Mouse (Mus musculus) neural tube, embryonic 15.5 days (tissue): Measurements from ENCODE around the gene Mllt10. TPM values are rescaled to one million over a fixed set of nuclear protein-coding genes. Genes with fewer than 3 reads are reported as not detected.

Experiments used
- ATAC-seq: fragments of 200-750 bp; cut with Nextera tagmentation; 2 replicates; pipeline ENCODE4 v1.8.0; 2017; ENCODE audit warnings: mild to moderate bottlenecking, moderate TSS enrichment, moderate library complexity; ENCODE audit not compliant: low FRiP score
- H3K27ac ChIP-seq: fragments of 300-500 bp; sonication (generic); replicated peaks from 2 replicates; pipeline ENCODE4 v1.5.1; 2015; ENCODE audit warnings: mild to moderate bottlenecking, inconsistent platforms
- H3K27me3 ChIP-seq: fragments of 300-500 bp; sonication (generic); replicated peaks from 2 replicates; pipeline ENCODE4 v1.6.1; 2015; ENCODE audit warnings: inconsistent platforms
- H3K36me3 ChIP-seq: fragments of 300-500 bp; sonication (generic); 2 replicates; pipeline ENCODE4 v1.6.1; 2015; ENCODE audit warnings: inconsistent platforms
- H3K4me1 ChIP-seq: fragments of 300-500 bp; sonication (generic); 2 replicates; pipeline ENCODE4 v1.6.1; 2015; ENCODE audit warnings: inconsistent platforms
- H3K4me2 ChIP-seq: fragments of 300-500 bp; sonication (generic); 2 replicates; pipeline ENCODE4 v1.6.1; 2015; ENCODE audit warnings: inconsistent platforms, mild to moderate bottlenecking, moderate library complexity
- H3K4me3 ChIP-seq: fragments of 300-500 bp; sonication (generic); replicated peaks from 2 replicates; pipeline ENCODE4 v1.5.1; 2015; ENCODE audit warnings: mild to moderate bottlenecking, inconsistent platforms
- H3K9ac ChIP-seq: fragments of 300-500 bp; sonication (generic); replicated peaks from 2 replicates; pipeline ENCODE4 v1.6.1; 2015; ENCODE audit warnings: mild to moderate bottlenecking, inconsistent platforms
- H3K9me3 ChIP-seq: fragments of 300-500 bp; sonication (generic); replicated peaks from 2 replicates; pipeline ENCODE4 v1.6.1; 2016; ENCODE audit warnings: inconsistent platforms
- WGBS: fragments of 180-500 bp; shearing (Covaris S2); methylation state at CpG from one replicate; pipeline ENCODE4 v1.1.7; 2015; ENCODE audit warnings: mixed read lengths; 5-methylcytosine and 5-hydroxymethylcytosine counted together
- polyA plus RNA-seq: library from polyadenylated mRNA; unstranded; fragments of >200 nt; fragmentation: Nextera tagmentation; extraction: Ambion mirVana; gene quantifications from 2 replicates; pipeline ENCODE4 v1.2.1, GENCODE M21; 2015

Mllt10 gene
- 46.2 and 57.7 TPM in 2 replicates for polyA plus RNA-seq

DNA sequence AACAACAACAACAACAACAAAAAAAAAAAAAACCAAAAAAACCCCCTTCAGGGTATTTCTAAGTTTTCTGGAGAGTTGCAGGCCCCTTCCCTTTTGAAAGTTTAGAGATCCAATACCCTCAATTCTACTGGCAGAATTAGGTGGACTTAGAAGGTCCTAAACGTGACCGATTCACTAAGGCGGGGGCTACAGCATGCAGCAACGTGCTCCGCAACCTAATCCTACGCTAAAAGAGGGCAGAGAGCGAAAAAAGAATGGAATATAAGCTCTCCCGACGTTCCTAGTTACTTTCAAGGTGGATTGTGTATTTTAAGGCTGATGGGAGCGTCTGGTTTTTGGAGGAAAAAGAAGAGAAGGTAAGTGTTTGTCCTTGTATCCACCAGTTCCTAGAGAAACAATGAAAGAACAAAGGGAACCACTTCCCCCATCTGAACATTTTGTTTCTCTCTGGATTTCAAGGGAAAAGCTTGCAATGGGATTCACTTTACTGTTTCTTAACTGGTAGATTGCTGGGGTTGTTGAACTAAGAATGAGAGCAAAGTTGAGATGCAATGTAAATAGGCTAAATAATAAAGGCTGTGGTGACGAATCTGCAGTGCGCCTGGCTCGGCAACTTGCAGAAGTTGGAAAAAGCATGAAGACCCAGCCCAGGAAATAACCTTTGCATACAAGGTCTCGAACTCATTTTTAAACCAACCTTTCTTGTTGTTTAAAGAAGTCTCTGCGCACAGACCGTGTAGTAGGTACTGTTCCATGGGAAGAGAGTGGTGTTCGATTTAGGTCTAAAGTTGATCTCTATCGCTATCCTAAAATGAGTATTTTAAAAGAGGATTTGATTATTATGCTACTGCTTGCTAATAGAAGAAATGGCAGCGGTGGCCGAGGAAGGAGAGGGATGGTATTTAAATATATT, at the start of gene Mllt10:
TSS of gene Mllt10 (plus strand) at position 222 of the 913 bp plus-strand sequence.
- ATAC-seq, result no peak
- no peaks in the 10 kb centered on the region for H3K27me3 ChIP-seq
- peak within 1 kb of the TSS; percentile 75 for H3K9ac ChIP-seq
- 8% methylated on average over 20 of the region's 20 CpGs for WGBS
- H3K36me3 ChIP-seq, result no peaks in the 10 kb centered on the region
- H3K9me3 ChIP-seq, result no peaks in the 10 kb centered on the region
- H3K4me2 ChIP-seq, result peak within 1 kb of the TSS; percentile 75
- peak within 1 kb of the TSS; percentile 68 for H3K4me3 ChIP-seq
- peak within 1 kb of the TSS; percentile 98 for H3K27ac ChIP-seq
- peaks cover 37% of the 10 kb centered on the region for H3K4me1 ChIP-seq

DNA sequence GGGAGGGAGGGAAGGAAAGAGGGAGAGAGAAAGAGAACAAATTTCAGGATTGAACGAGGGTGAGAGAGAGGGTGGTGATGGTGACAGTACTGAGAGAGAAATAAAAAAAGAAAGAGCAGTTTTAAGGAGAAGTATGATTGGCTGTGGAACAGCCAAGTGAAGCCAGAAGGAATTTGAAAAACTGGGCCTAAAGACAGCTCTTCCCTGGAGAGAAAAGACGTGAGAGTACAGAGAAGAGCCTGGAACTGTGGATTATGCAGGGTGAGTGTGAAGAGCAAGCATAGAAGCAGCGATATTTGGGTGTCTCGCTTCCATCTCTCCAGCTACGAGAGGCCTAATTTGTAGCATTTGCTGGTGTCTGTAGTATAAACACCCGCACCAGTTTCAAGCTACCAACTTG, 43.8 kb upstream of the Mllt10 start:
- H3K27ac ChIP-seq, result no peak overlapping the region
- no peak overlapping the region for H3K4me3 ChIP-seq
- no peaks in the 10 kb centered on the region for H3K36me3 ChIP-seq
- no peaks in the 10 kb centered on the region for H3K27me3 ChIP-seq
- 91% methylated on average over 6 of the region's 6 CpGs for WGBS
- no peaks in the 10 kb centered on the region for H3K4me1 ChIP-seq
- no peaks in the 10 kb centered on the region for H3K9me3 ChIP-seq
- H3K4me2 ChIP-seq, result no peak overlapping the region
- ATAC-seq, result no peak
- no peak overlapping the region for H3K9ac ChIP-seq

DNA sequence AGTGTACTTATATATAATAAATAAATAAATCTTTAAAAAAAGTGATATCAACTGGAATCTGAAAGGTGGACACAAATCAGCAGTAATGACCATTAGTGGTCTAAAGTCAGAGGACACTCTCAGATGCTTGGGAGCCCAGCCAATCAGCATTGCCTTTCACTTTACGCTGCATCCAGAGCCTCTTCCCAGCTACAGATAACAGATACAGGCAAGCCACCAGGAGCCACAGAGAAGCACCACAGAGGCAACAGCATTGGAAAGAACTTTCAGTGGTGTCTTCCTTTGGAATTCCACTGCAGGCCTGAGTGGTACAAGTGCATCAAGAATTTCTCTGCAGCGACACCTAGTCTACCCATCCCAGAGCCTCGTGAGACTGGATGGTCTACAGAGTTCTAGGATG, 42.2 kb upstream of the Mllt10 start:
- Histone ChIP-seq H3K4me1 (no peaks in the 10 kb centered on the region), H3K36me3 (no peaks in the 10 kb centered on the region), H3K9me3 (no peaks in the 10 kb centered on the region), H3K4me2 (no peak overlapping the region), H3K9ac (no peak overlapping the region), H3K4me3 (no peak overlapping the region), H3K27me3 (no peaks in the 10 kb centered on the region), H3K27ac (no peak overlapping the region)
- ATAC-seq, result no peak
- WGBS, result 93% methylated on average over 3 of the region's 3 CpGs

DNA sequence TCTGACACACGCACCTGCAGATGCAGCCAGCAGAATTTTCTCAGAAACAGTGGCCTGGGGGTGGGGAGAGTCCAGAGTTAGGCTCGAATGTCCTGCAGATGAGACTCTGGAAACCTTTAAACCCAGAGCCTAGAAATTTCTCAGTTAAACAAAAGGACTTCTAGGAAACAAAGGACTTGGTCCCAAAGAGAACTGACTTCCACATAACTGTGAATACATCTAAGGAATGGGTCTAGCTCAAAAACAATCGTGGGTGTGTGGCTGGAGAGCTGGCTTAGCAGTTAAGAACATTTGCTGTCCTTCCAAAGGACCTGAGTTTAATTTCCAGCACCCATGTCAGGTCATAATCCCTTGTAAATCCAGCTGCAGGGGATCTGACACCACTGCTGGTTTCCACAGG, 39.5 kb upstream of the Mllt10 start:
- H3K4me1 ChIP-seq, result no peaks in the 10 kb centered on the region
- H3K27me3 ChIP-seq, result no peaks in the 10 kb centered on the region
- H3K27ac ChIP-seq, result no peak overlapping the region
- no peaks in the 10 kb centered on the region for H3K9me3 ChIP-seq
- no peak overlapping the region for H3K4me2 ChIP-seq
- no peak for ATAC-seq
- H3K4me3 ChIP-seq, result no peak overlapping the region
- H3K36me3 ChIP-seq, result no peaks in the 10 kb centered on the region
- no peak overlapping the region for H3K9ac ChIP-seq
- 60% methylated on average over 3 of the region's 3 CpGs for WGBS

DNA sequence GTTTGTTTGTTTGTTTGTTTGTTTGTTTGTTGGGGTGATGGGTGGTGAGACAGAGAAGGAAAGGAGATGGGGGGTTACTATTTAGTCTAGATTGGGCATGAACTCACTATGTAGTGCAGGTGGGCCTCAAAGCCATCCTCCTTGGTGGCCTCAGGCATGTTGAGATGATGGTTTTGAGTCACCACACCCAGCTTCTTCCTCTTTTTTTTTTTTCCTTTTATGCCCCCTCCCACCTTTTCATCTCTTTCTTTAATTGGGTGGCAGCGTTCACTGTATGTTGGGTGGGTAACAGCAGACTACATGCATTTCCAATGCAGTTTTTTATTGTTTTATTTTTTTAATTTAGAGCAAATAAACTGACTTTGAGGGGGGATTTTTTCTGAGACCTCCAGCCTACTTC, 38.4 kb upstream of the Mllt10 start:
- ATAC-seq, result no peak
- WGBS, result 96% methylated on average over 1 of the region's 1 CpGs

DNA sequence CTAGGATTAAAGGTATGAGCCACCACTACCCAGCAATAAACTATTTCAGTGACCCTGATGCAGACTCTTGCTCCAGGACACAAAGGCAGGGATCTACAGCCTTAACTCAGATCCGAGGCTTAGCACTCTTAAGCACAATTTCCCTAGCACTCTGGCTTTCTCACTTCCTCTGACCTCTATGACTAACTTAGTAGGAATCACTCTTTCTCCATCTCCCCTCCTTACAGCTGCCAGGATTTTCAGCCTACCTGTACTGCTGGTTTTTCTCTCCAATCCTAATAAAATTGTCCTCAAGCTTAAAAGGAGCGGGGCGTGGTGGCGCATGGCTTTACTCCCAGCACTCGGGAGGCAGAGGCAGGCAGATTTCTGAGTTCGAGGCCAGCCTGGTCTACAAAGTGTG, 37.7 kb upstream of the Mllt10 start:
- ATAC-seq, result no peak
- no peaks in the 10 kb centered on the region for H3K36me3 ChIP-seq
- no peak overlapping the region for H3K4me3 ChIP-seq
- H3K27me3 ChIP-seq, result no peaks in the 10 kb centered on the region
- H3K27ac ChIP-seq, result no peak overlapping the region
- no peak overlapping the region for H3K4me2 ChIP-seq
- 95% methylated on average over 6 of the region's 6 CpGs for WGBS
- H3K9ac ChIP-seq, result no peak overlapping the region
- H3K9me3 ChIP-seq, result no peaks in the 10 kb centered on the region
- H3K4me1 ChIP-seq, result no peaks in the 10 kb centered on the region

More for the DNA sequence above, 38.4 kb upstream of the Mllt10 start:
- Histone ChIP-seq H3K4me3 (no peak overlapping the region), H3K9ac (no peak overlapping the region), H3K4me1 (no peaks in the 10 kb centered on the region), H3K27me3 (no peaks in the 10 kb centered on the region), H3K4me2 (no peak overlapping the region), H3K9me3 (no peaks in the 10 kb centered on the region), H3K36me3 (no peaks in the 10 kb centered on the region), H3K27ac (no peak overlapping the region)

DNA sequence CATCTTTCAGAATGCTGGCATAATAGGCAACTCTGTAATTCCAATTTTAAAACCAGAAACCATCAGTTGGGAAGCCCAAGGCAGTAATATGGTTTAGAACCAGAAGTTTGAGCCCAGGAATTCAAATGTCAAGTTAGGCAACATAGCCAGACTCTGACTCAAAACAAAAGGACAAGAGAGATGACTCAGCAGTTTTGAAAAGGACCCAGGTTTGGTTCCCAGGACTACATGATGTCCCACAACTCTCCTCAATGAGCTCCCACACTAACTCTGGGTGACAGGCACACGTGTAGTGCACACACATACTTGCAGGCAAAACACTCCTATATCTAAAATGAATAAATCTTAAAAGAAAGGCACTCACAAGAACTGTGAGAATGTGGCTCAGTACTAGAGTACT, 35.9 kb upstream of the Mllt10 start:
- ATAC-seq, result no peak
- Histone ChIP-seq H3K4me3 (no peak overlapping the region), H3K9me3 (no peaks in the 10 kb centered on the region), H3K4me1 (no peaks in the 10 kb centered on the region), H3K9ac (no peak overlapping the region), H3K27ac (no peak overlapping the region), H3K36me3 (no peaks in the 10 kb centered on the region), H3K27me3 (no peaks in the 10 kb centered on the region), H3K4me2 (no peak overlapping the region)
- WGBS, result 82% methylated on average over 1 of the region's 1 CpGs

DNA sequence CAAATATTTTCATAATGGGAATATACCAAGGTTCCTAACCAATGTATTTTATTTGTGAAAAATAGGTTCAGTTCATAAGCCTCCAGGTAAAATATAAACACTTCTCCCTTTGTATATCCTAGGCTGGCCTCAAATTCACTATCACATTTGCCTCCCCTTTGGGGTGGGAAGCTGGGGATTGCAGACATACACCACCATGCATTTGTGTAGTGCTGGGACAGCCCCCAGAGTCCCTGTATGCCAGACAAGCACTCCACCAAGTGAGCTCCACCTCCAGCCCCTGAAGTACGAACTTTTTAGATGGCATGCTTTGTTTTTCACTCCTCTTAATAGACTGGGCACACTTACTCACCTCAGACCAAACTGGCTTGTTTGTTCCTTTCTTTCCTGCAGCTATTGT, 32.2 kb upstream of the Mllt10 start:
- H3K4me2 ChIP-seq, result no peak overlapping the region
- no peak for ATAC-seq
- H3K9ac ChIP-seq, result no peak overlapping the region
- peaks cover 19% of the 10 kb centered on the region for H3K4me1 ChIP-seq
- H3K27ac ChIP-seq, result no peak overlapping the region
- H3K27me3 ChIP-seq, result no peaks in the 10 kb centered on the region
- WGBS, result 48% methylated on average over 1 of the region's 1 CpGs
- H3K9me3 ChIP-seq, result no peaks in the 10 kb centered on the region
- H3K4me3 ChIP-seq, result no peak overlapping the region
- no peaks in the 10 kb centered on the region for H3K36me3 ChIP-seq

DNA sequence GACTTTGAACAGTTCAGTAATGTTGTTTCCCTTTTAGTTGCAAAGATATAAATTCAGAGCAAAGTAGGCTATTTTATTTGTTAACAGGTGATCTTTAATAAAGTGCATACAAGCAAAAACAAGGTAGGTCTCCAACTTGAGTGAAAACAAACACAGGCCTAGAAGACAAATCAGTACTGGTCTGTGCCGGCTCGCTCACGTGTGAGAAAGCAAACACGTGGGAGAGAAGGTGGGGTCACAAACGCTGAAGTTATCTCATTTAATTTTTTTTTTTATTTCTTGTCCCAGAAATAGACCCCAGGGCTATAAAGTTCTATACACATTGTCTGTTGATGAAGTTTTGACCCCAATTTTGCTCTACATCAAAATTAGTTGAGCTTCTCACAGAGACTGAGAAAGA, 29.9 kb upstream of the Mllt10 start:
- H3K27me3 ChIP-seq, result no peaks in the 10 kb centered on the region
- no peaks in the 10 kb centered on the region for H3K36me3 ChIP-seq
- WGBS, result 47% methylated on average over 5 of the region's 5 CpGs
- no peak overlapping the region for H3K9ac ChIP-seq
- 0 out of 2 replicates have a peak overlapping the region, but pooled peaks have one; percentile 65 for H3K4me3 ChIP-seq
- H3K9me3 ChIP-seq, result no peaks in the 10 kb centered on the region
- no peak overlapping the region for H3K27ac ChIP-seq
- H3K4me1 ChIP-seq, result peaks cover 24% of the 10 kb centered on the region
- ATAC-seq, result no peak
- peak overlapping the region; percentile 94 for H3K4me2 ChIP-seq

DNA sequence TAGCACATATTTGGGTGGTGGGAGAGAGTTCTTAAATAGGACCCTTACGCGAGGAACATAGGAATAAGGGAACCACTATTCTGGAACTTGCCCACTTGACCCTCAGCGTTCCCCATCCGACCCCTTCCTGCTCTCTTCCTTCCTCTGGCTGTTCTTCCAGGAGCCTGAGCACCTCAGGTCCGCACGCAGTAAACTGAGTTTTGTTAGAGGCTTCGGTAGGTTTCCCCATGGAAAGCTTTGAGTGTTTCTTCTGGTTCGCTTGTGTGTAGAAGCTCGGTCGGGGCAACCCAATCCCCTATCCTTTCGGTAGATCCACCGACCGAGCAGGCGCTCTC, 29.3 kb upstream of the Mllt10 start:
- 3% methylated on average over 14 of the region's 14 CpGs for WGBS
- Histone ChIP-seq H3K36me3 (no peaks in the 10 kb centered on the region), H3K27me3 (no peaks in the 10 kb centered on the region), H3K4me2 (peak overlapping the region; percentile 94), H3K4me3 (peak overlapping the region; percentile 65), H3K4me1 (peaks cover 24% of the 10 kb centered on the region), H3K9me3 (no peaks in the 10 kb centered on the region), H3K9ac (peak overlapping the region; percentile 50), H3K27ac (peak overlapping the region; percentile 19; the same call in 1 of the 2 replicates)
- ATAC-seq, result no peak

DNA sequence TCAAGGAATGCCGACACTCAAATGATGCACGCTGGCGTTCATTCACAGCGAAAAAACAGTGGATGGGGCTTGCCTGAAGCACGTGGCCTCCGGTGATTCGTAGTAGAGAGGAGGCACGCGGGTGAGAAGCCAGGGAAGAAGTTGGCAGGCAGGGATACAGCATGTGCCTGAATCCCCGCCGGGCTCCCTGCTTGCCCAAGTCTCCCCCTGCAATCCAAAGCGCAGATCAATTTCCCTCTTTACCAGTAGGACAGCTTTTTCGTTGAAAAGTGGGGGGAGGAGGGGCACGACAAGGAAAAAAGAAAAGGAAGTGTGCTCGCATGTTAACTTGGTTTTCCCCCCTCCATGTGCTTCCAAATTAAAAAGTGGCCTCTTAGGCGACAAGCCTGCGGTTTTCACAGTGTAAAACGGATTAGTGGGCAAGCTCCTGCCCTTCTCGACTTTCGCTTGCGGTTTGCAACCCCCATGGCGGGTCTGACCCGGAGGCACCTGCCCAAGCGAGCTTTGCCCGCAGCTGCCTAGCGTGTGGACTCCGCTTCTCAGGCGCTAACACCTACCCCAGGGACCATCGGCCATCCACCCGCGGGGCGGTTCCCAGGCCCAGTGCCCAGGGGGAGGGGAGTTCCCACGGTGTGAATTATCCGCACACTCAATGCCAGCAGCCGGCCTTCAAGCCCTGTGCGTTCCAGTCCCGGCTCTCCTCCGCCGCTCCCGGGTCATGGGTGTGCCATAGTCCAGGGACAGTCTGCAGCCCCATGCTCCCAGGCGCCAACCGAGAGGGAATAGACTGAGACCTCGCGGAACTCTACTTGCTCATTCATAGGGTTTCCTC, 28.7 kb upstream of the Mllt10 start:
- H3K27ac ChIP-seq, result peak overlapping the region; percentile 95; the same call in 1 of the 2 replicates

More for the DNA sequence above, 28.7 kb upstream of the Mllt10 start:
- under 1% methylated on average over 44 of the region's 44 CpGs for whole genome bisulfite sequencing
- H3K27me3 ChIP-seq, result no peaks in the 10 kb centered on the region
- H3K36me3 ChIP-seq, result no peaks in the 10 kb centered on the region
- H3K4me3 ChIP-seq, result peak overlapping the region; percentile 65
- peak; percentile 33 for ATAC-seq
- peak overlapping the region; percentile 50 for H3K9ac ChIP-seq
- H3K4me1 ChIP-seq, result peaks cover 28% of the 10 kb centered on the region
- no peaks in the 10 kb centered on the region for H3K9me3 ChIP-seq
- peak overlapping the region; percentile 94 for H3K4me2 ChIP-seq
